Comparison of ENCODE assay signal across 10 mouse cellular contexts in genomic region chr19:45411000-45411399, GRCm38 (mm10). TPM values are rescaled to one million over a fixed set of nuclear protein-coding genes. Genes with fewer than 3 reads are reported as not detected.
DNase-seq lines count a peak whose midpoint lies in the region; ATAC-seq and TF ChIP-seq lines count a peak whose summit lies in the region.
"Had no signal": no experiment of that assay in that cellular context is flagged by ENCODE, and none has a peak within 500 bp of the region (broad histone marks: within the 10 kb centered on the region; RNA-seq: fewer than 3 reads in every experiment).

No protein-coding gene starts in this region.

- TF ChIP-seq POLR2A in MEL (IDR thresholded peaks at IDR 0.05; ENCODE audit: control insufficient read depth in 1 of 2, insufficient read depth in 1 of 2, low read depth in 1 of 2, low read length in 2 of 2, poor library complexity in 1 of 2), result no peak

- no peak for DNase-seq in lung, embryonic 14.5 days
- DNase-seq in lung, postnatal 14 days, result no peak
- DNase-seq in MEL (ENCODE audit: low read depth, low spot score), result peak; percentile 48
- DNase-seq in liver, embryonic 14.5 days (ENCODE audit: low read depth in 3 of 3, low spot score in 3 of 3), result no peak
- DNase-seq in thymus, postnatal 25 days, result peak; percentile 36
- no peak for DNase-seq in right cerebral cortex, postnatal 4 days
- DNase-seq: kidney, adult 9 months; liver, embryonic 13.5 days had no signal

- no peaks in the 10 kb centered on the region for H3K4me1 ChIP-seq in lung, embryonic 14.5 days (ENCODE audit: insufficient read depth)
- H3K4me1 ChIP-seq in MEL (ENCODE audit: control insufficient read depth in 1 of 2, insufficient read depth in 2 of 2, low read length in 2 of 2), result no peaks in the 10 kb centered on the region
- no peaks in the 10 kb centered on the region for H3K4me1 ChIP-seq in liver, embryonic 14.5 days (replicated peaks; ENCODE audit: control insufficient read depth in 2 of 2, insufficient read depth in 2 of 2, low read length in 1 of 2)
- H3K4me1 ChIP-seq: liver, embryonic 13.5 days had no signal

- H3K9ac ChIP-seq in lung, embryonic 14.5 days, result no peak overlapping the region
- H3K9ac ChIP-seq in MEL (ENCODE audit: control insufficient read depth, low read depth, low read length, poor library complexity, severe bottlenecking), result no peak overlapping the region
- no peak overlapping the region for H3K9ac ChIP-seq in liver, embryonic 14.5 days (replicated peaks)
- H3K9ac ChIP-seq: liver, embryonic 13.5 days had no signal

- no peak overlapping the region for H3K4me2 ChIP-seq in lung, embryonic 14.5 days
- no peak overlapping the region for H3K4me2 ChIP-seq in liver, embryonic 14.5 days (ENCODE audit: low read depth)
- H3K4me2 ChIP-seq: liver, embryonic 13.5 days had no signal

- no peaks in the 10 kb centered on the region for H3K79me2 ChIP-seq in MEL (ENCODE audit: control insufficient read depth, insufficient read depth, low read length, poor library complexity)

- H3K36me3 ChIP-seq in lung, embryonic 14.5 days (ENCODE audit: insufficient read depth), result no peaks in the 10 kb centered on the region
- H3K36me3 ChIP-seq in MEL (ENCODE audit: control insufficient read depth in 1 of 2, insufficient read depth in 2 of 2, low read length in 2 of 2), result no peaks in the 10 kb centered on the region
- no peaks in the 10 kb centered on the region for H3K36me3 ChIP-seq in liver, embryonic 14.5 days (replicated peaks; ENCODE audit: control insufficient read depth, insufficient read depth, low read depth)

- 0 out of 2 replicates have a peak, but pooled peaks have one; percentile 13 for TF ChIP-seq CTCF in lung, embryonic 14.5 days (IDR thresholded peaks at IDR 0.05; ENCODE audit: low read depth)
- TF ChIP-seq CTCF in MEL (IDR thresholded peaks at IDR 0.05 in 2 of 3, conservative IDR thresholded peaks at IDR 0.05 in 1 of 3; ENCODE audit: control insufficient read depth in 1 of 3, insufficient read depth in 1 of 3, low read depth in 2 of 3, low read length in 3 of 3, poor library complexity in 1 of 3, severe bottlenecking in 1 of 3), result peak; percentile 17 to 42 (median 40); a peak in 5 of 6 replicates
- peak; percentile 59 for TF ChIP-seq CTCF in liver, embryonic 14.5 days (IDR thresholded peaks at IDR 0.05; ENCODE audit: low read depth)

- no peak for ATAC-seq in lung, embryonic 14.5 days (ENCODE audit: insufficient read depth)
- ATAC-seq in liver, embryonic 14.5 days (ENCODE audit: insufficient read depth), result no peak
- ATAC-seq in megakaryocyte, adult 5-6 weeks (ENCODE audit: poor library complexity, severe bottlenecking), result no peak

- H3K4me3 ChIP-seq in lung, embryonic 14.5 days (ENCODE audit: low read depth, low read length), result no peak overlapping the region
- no peak overlapping the region for H3K4me3 ChIP-seq in MEL (ENCODE audit: control insufficient read depth in 1 of 2, insufficient read depth in 1 of 2, low read depth in 2 of 2, low read length in 2 of 2)
- no peak overlapping the region for H3K4me3 ChIP-seq in liver, embryonic 14.5 days (ENCODE audit: insufficient read depth in 1 of 2, low read depth in 2 of 2, low read length in 2 of 2)
- H3K4me3 ChIP-seq: erythroblast, embryonic 14.5 days; liver, embryonic 13.5 days had no signal

- TF ChIP-seq EP300 in MEL (IDR thresholded peaks at IDR 0.05; ENCODE audit: low read depth in 1 of 2, low read length in 2 of 2), result no peak
- no peak for TF ChIP-seq EP300 in liver, embryonic 14.5 days (IDR thresholded peaks at IDR 0.05; ENCODE audit: low read depth)

- no peaks in the 10 kb centered on the region; the same call in 1 of the 2 replicates for H3K9me3 ChIP-seq in lung, embryonic 14.5 days (ENCODE audit: low read depth, low read length)
- H3K9me3 ChIP-seq in MEL (replicated peaks; ENCODE audit: insufficient read depth, low read length), result no peaks in the 10 kb centered on the region
- H3K9me3 ChIP-seq in liver, embryonic 14.5 days (ENCODE audit: control insufficient read depth, low read length), result no peaks in the 10 kb centered on the region
- H3K9me3 ChIP-seq: liver, embryonic 13.5 days had no signal

- no peak overlapping the region for H3K27ac ChIP-seq in lung, embryonic 14.5 days (ENCODE audit: low read depth)
- H3K27ac ChIP-seq in MEL (ENCODE audit: control insufficient read depth, low read depth, low read length), result no peak overlapping the region
- H3K27ac ChIP-seq in liver, embryonic 14.5 days, result no peak overlapping the region
- H3K27ac ChIP-seq: liver, embryonic 13.5 days had no signal

- H3K27me3 ChIP-seq in lung, embryonic 14.5 days (ENCODE audit: insufficient read depth, low read length), result no peaks in the 10 kb centered on the region
- no peaks in the 10 kb centered on the region for H3K27me3 ChIP-seq in MEL (ENCODE audit: control insufficient read depth in 1 of 2, insufficient read depth in 2 of 2, low read length in 2 of 2)
- H3K27me3 ChIP-seq in liver, embryonic 14.5 days (ENCODE audit: control insufficient read depth, insufficient read depth, low read length), result no peaks in the 10 kb centered on the region
- H3K27me3 ChIP-seq: liver, embryonic 13.5 days had no signal

- no peak for TF ChIP-seq RAD21 in MEL (IDR thresholded peaks at IDR 0.05; ENCODE audit: low read depth, low read length)

- WGBS in lung, embryonic 14.5 days, result 54% methylated on average over 2 of the region's 2 CpGs
- 36% methylated on average over 2 of the region's 2 CpGs for WGBS in liver, embryonic 14.5 days (ENCODE audit: insufficient replicate concordance)

TF ChIP-seq in MEL, 35 proteins besides CTCF, POLR2A, EP300 and RAD21:
- TF ChIP-seq MAX (IDR thresholded peaks at IDR 0.05; ENCODE audit: low read length) (no peak), SMC3 (IDR thresholded peaks at IDR 0.05; ENCODE audit: low read depth, low read length) (peak; percentile 42)

RNA-seq across cellular contexts. Expression of gene Btrc, which starts 47.5 kb away (rescaled TPM):
- 40.2 and 43.5 TPM in 2 replicates for polyA plus RNA-seq in lung, embryonic 14.5 days (2014; fragmentation: Nextera tagmentation; extraction: Ambion mirVana)
- total RNA-seq in MEL (2012; rRNA removed), result 14.2 and 16.4 TPM in 2 replicates
- 10 to 100 TPM in 1 of 2 experiments, not detected in 1; 30.3 TPM for polyA plus RNA-seq in MEL (2012; ENCODE audit: insufficient read depth in 1 of 2, insufficient read length in 2 of 2, low read depth in 1 of 2, low replicate concordance in 2 of 2, missing spikeins in 1 of 2)
- 21.0 and 27.6 TPM in 2 replicates for polyA plus RNA-seq in liver, embryonic 14.5 days (2012; rRNA removed)
- 40.3 and 46.7 TPM in 2 replicates for polyA plus RNA-seq in liver, embryonic 14.5 days (2014; fragmentation: Nextera tagmentation; extraction: Ambion mirVana)
- 5.7 and 14.8 TPM in 2 replicates for total RNA-seq in megakaryocyte, adult 5-6 weeks (2015)
- total RNA-seq in megakaryocyte, adult 5-6 weeks (2017), result 8.2 and 9.3 TPM in 2 replicates

Comparison
In these comparisons a context has a peak if more than half of its experiments do, and no peak if none do; other contexts are left out.
1. DNase-seq: peak in MEL (single experiment) and thymus, postnatal 25 days (single experiment); none in lung, embryonic 14.5 days (single experiment), lung, postnatal 14 days (single experiment), liver, embryonic 14.5 days (0 of 3) and right cerebral cortex, postnatal 4 days (single experiment).
2. Peak in every context shown above with its lines, with median percentiles within 50 percentile points of each other: CTCF ChIP-seq.